Comparison of ENCODE assay signal across 15 mouse cellular contexts in the genomic region with DNA sequence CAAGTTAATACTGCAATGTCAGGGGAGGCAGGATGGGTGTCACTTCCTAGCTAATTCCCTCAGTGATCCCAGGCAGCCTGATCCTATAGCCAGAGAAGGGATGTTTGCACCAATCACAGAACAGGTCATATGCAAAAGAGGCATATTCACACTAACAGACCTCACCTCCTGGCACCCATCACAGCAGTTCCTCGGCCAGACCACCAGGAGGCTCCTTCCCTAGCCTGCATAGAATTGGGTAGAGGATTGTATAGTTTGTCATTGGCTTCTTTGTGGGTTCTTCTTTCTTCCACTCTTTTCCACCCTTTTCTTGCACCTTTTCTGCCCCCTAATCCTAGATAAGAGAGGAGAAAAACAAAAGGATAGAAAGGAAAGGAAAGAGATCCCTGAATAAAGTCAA. TPM values are rescaled to one million over a fixed set of nuclear protein-coding genes. Genes with fewer than 3 reads are reported as not detected.
DNase-seq lines count a peak whose midpoint lies in the region; ATAC-seq and TF ChIP-seq lines count a peak whose summit lies in the region.
"Had no signal": no experiment of that assay in that cellular context is flagged by ENCODE, and none has a peak within 500 bp of the region (broad histone marks: within the 10 kb centered on the region; RNA-seq: fewer than 3 reads in every experiment).

No protein-coding gene starts in this region.

- no peaks in the 10 kb centered on the region for H3K27me3 ChIP-seq in kidney, adult 2 months (replicated peaks; ENCODE audit: control insufficient read depth, insufficient read depth, low read length)
- H3K27me3 ChIP-seq in kidney, embryonic 16.5 days (ENCODE audit: insufficient read depth, low read length) = no peaks in the 10 kb centered on the region
- no peaks in the 10 kb centered on the region for H3K27me3 ChIP-seq in limb, embryonic 10.5 days (ENCODE audit: low read depth, poor library complexity, severe bottlenecking)

- H3K4me1 ChIP-seq in kidney, adult 2 months (ENCODE audit: control insufficient read depth, insufficient read depth, low read length) = no peaks in the 10 kb centered on the region
- H3K4me1 ChIP-seq in kidney, embryonic 16.5 days (ENCODE audit: insufficient read depth, low read length) = no peaks in the 10 kb centered on the region
- H3K4me1 ChIP-seq in limb, embryonic 10.5 days = no peaks in the 10 kb centered on the region

- DNase-seq in kidney, adult 2 months = peak; percentile 7
- DNase-seq in A20 (ENCODE audit: low read depth, low spot score) (peak; percentile 37), MEL-GATA-1-ER (ENCODE audit: extremely low read depth, low read depth) (peak; percentile 6)
- peak; percentile 17 for DNase-seq in lung, postnatal 10 days
- no peak for DNase-seq in limb, embryonic 10.5 days (ENCODE audit: low spot score)
- DNase-seq in layer of hippocampus, adult 11-12 months (ENCODE audit: low spot score) = no peak
- no peak for DNase-seq in embryo, embryonic 10.5 days (ENCODE audit: low spot score)
- DNase-seq: cerebellum, postnatal 25 days; kidney, postnatal 25 days had no signal

- no peak overlapping the region for H3K4me2 ChIP-seq in kidney, embryonic 16.5 days (replicated peaks; ENCODE audit: low read depth, low read length)

- no peak overlapping the region for H3K27ac ChIP-seq in kidney, adult 2 months (ENCODE audit: insufficient read depth, low read depth, low read length)
- no peak overlapping the region for H3K27ac ChIP-seq in kidney, embryonic 16.5 days (ENCODE audit: low read length)
- no peak overlapping the region for H3K27ac ChIP-seq in limb, embryonic 10.5 days
- H3K27ac ChIP-seq: forebrain, embryonic 10.5 days had no signal

- H3K9ac ChIP-seq in kidney, embryonic 16.5 days (replicated peaks; ENCODE audit: low read length) = no peak overlapping the region

- ATAC-seq in kidney, embryonic 16.5 days (ENCODE audit: low FRiP score, low TSS enrichment) = no peak
- ATAC-seq: activated CD4-positive, CD25-positive, alpha-beta regulatory T cell, adult 4 months had no signal

- no peak overlapping the region for H3K4me3 ChIP-seq in kidney, adult 2 months (ENCODE audit: insufficient read depth, low read depth, low read length)
- H3K4me3 ChIP-seq in kidney, embryonic 16.5 days (ENCODE audit: low read length) = no peak overlapping the region
- no peak overlapping the region for H3K4me3 ChIP-seq in limb, embryonic 10.5 days
- H3K4me3 ChIP-seq: forebrain, embryonic 10.5 days had no signal

- no peaks in the 10 kb centered on the region for H3K9me3 ChIP-seq in kidney, embryonic 16.5 days (ENCODE audit: low read length)
- H3K9me3 ChIP-seq in limb, embryonic 10.5 days (replicated peaks) = no peaks in the 10 kb centered on the region
- H3K9me3 ChIP-seq: forebrain, embryonic 10.5 days had no signal

- TF ChIP-seq CTCF in kidney, adult 2 months (conservative IDR thresholded peaks at IDR 0.05; ENCODE audit: insufficient read depth, insufficient read length, low read depth, low read length) = peak; percentile 57

- no peaks in the 10 kb centered on the region for H3K36me3 ChIP-seq in kidney, adult 2 months (ENCODE audit: control insufficient read depth, insufficient read depth, low read length)
- no peaks in the 10 kb centered on the region for H3K36me3 ChIP-seq in kidney, embryonic 16.5 days (ENCODE audit: insufficient read depth, low read length)
- H3K36me3 ChIP-seq in limb, embryonic 10.5 days = no peaks in the 10 kb centered on the region
- H3K36me3 ChIP-seq: forebrain, embryonic 10.5 days had no signal

- TF ChIP-seq POLR2A in kidney, adult 2 months (IDR thresholded peaks at IDR 0.05; ENCODE audit: low read depth, low read length) = no peak

- WGBS in kidney, adult 2 months = 89% methylated on average over 1 of the region's 1 CpGs
- 42% methylated on average over 1 of the region's 1 CpGs for WGBS in kidney, embryonic 16.5 days
- WGBS in limb, embryonic 10.5 days = 62% methylated on average over 1 of the region's 1 CpGs

RNA-seq across cellular contexts. Expression of a gene that starts 10.0 kb away (rescaled TPM):
- 255 and 374 TPM in 2 replicates for polyA plus RNA-seq in kidney, adult 2 months (2012; rRNA removed)
- polyA plus RNA-seq in kidney, embryonic 16.5 days (2015; fragmentation: Nextera tagmentation; extraction: Ambion mirVana) = not detected in 2 replicates
- not detected in 2 replicates for polyA plus RNA-seq in limb, embryonic 10.5 days (2016; fragmentation: Nextera tagmentation; extraction: Ambion mirVana)
- polyA plus RNA-seq: activated CD4-positive, CD25-positive, alpha-beta regulatory T cell, adult 4 months; forebrain, embryonic 10.5 days; heart, embryonic 14.5 days; liver, embryonic 16.5 days had no signal

RNA-seq across cellular contexts. Expression of a gene that starts 32.2 kb away (rescaled TPM):
- polyA plus RNA-seq in kidney, adult 2 months (2012; rRNA removed) = 3.6 and 4.1 TPM in 2 replicates
- polyA plus RNA-seq in kidney, embryonic 16.5 days (2015; fragmentation: Nextera tagmentation; extraction: Ambion mirVana) = 15.4 and 16.0 TPM in 2 replicates
- 18.1 and 23.4 TPM in 2 replicates for polyA plus RNA-seq in limb, embryonic 10.5 days (2016; fragmentation: Nextera tagmentation; extraction: Ambion mirVana)

RNA-seq across cellular contexts. Expression of a gene that starts 48.1 kb away (rescaled TPM):
- not detected in 2 replicates for polyA plus RNA-seq in kidney, adult 2 months (2012; rRNA removed)
- not detected in 2 replicates for polyA plus RNA-seq in kidney, embryonic 16.5 days (2015; fragmentation: Nextera tagmentation; extraction: Ambion mirVana)
- not detected in 2 replicates for polyA plus RNA-seq in limb, embryonic 10.5 days (2016; fragmentation: Nextera tagmentation; extraction: Ambion mirVana)
- polyA plus RNA-seq: activated CD4-positive, CD25-positive, alpha-beta regulatory T cell, adult 4 months; forebrain, embryonic 10.5 days; heart, embryonic 14.5 days; liver, embryonic 16.5 days; neural tube, embryonic 11.5 days had no signal

Comparison
In these comparisons a context has a peak if more than half of its experiments do, and no peak if none do; other contexts are left out.
1. RNA of a gene that starts 10.0 kb away (polyA plus RNA-seq): 255 to 374 TPM in kidney, adult 2 months; not detected in kidney, embryonic 16.5 days and not detected in limb, embryonic 10.5 days; every median in the first group is over 100 times any median in the second.
2. DNase-seq: peak in kidney, adult 2 months (single experiment), A20 (single experiment), MEL-GATA-1-ER (single experiment) and lung, postnatal 10 days (single experiment); none in limb, embryonic 10.5 days (single experiment), layer of hippocampus, adult 11-12 months (single experiment) and embryo, embryonic 10.5 days (single experiment).